Mouse (Mus musculus): ENCODE measurements around the gene Ywhag.

DNA sequence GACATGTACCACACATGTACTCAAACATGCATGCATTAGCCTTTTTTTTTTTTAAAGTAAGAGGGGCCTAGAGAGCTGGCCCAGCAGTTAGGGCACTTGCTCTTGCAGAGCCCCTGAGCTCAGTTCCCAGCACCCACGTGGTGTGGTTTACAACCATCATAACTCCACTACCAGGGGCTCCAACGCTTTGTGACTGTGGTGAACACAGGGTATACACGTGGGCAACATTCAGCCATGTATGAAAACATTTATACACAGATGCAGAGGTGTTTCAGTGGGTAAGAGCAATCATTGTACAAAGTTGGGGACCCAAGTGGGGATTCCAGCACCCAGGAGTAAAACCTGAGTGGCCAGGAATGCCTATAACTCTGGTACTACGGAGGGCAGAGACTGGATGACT is 24.0 kb upstream of the Ywhag start:
- TF ChIP-seq USF1 (IDR thresholded peaks at IDR 0.05; ENCODE audit: low read depth) (no peak), CEBPB (IDR thresholded peaks at IDR 0.05; ENCODE audit: low read depth) (no peak), CTCF (IDR thresholded peaks at IDR 0.05; ENCODE audit: control insufficient read depth, insufficient read depth, insufficient read length) (no peak), MAX (IDR thresholded peaks at IDR 0.05) (no peak), MYOD1 (IDR thresholded peaks at IDR 0.05; ENCODE audit: control insufficient read depth, insufficient read length, low read depth) (no peak)

Data from C2C12 (cell line).